Mouse (Mus musculus) cerebellum, adult 18-20 months (tissue): Measurements from ENCODE around the gene Lhfpl2.

Experiments
- DNase-seq, 2 experiments: peaks; one replicate each; pipeline ENCODE4 v3.0.0; 2021

Lhfpl2 gene

DNA sequence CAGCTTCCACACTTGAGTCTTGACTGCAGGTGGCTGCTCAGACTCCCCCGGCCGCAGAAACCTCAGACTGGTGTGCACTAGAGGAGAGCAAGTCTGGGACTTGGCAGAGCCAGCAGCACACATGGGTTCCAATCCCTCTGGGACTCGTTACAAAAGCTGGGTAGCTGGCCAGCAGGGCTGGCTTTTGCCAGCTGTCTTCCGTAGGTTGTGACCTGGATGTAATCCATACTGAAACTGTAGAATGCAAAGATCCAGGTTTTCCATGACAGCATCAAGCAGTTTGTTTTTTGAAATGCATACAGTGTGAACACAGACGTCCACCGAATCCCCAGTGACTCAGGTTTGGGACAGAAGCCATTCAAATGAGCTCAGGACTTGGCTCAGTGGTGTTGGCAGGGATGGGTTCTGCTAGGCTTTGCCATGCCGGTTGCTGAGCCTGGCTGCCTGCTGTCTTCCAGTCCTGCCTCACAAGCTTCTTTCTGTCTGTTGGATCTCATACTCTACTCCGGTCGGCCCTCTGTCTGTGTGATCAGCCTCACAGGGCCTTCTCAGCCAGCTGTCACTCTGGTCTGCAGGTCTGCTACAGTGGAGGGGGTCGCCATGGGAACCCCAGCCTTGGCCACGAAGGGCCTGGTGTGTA, 120.9 kb downstream of the Lhfpl2 start:
- peak; percentile 84 to 90 for DNase-seq

DNA sequence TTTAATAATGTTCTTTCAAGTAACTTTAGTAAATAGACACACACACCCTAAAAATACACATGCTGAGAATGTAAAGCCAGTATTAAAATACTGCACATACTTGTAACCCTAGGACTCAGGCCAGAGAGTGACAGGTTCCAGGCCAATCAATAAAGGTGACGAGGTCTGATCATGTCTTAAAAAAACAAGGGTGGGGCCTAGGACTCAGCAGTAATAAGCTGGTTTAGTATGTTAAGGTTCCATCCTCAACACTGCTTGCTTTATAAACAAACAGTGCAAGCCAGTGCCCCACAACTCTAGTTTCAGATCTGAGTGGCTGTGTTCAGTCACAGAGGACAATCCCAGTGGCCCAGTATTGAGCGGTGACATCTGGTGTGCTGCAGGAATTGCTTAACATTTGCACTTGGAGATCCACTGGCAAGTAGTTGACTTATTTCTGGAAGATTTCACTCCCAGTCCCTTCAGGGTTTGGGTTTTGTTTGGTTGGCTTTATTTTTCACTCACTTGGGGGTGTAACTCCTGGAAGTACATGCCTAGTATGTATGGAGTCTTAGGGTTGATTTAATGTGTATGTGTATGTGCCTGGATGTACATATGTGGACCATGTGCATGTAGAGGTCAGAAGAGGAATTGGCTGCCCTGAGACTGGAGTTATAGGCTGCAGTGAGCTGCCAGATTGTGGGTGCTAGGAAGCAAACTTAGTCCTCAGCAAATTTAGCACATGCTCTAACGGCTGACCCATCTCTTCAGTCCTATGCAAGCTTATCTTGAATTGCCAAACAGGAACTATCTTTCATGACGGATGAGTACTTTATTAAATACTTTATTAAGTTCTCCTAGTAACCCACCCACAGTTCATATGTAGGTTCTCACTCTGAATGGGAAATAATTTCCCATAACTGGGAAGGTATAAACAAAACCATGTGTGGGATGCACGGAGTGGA, 123.2 kb downstream of the Lhfpl2 start:
- DNase-seq = no peak

DNA sequence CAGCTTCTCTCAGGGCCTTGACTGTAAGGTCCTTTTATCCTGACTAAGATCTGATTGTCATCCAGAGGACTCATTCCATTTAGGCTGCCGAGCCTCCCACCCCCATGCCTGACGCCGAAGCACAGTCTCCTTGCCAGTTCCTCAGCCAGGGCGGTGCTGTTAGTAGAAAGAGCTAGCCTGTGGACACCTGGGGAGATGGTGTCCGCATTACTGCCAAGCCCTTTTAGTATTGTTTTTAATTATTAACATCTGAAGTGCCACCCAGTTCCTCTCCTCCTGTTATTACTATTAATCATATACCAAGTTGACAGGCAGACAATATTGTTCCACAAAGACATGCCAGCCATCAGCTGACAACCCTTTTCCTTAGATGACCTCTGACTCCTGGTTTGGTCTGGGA, 124.4 kb downstream of the Lhfpl2 start:
- no peak for DNase-seq

DNA sequence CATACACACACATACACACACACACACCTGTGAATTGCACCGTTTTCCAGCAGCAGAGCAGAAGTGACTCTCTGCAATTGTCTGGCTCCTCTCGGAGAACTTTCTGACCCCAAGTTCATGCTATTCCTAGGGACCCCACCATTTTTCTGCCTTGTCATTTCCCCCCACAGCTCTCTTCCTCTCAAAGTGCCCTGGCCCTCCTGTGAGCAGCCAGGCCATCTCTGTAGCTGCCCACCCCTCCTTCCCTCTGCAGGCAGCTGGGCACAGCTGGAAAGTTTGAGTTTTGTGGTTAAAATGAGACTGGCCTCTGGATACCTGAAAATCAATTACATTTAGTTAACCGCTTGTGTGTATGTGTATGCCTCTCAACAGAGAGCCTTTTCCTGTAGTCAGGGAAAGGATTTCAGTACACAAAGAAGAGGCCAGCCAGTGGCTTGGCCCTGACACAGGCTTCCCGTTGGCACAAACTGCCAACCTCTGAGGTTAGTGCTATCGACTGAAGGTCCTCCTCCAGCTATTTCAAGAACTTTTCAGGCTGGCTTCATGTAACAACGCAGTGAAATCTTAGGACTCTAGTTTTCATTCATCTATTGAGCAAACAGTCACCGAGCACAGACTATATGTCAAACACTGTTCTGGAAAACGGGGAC, 125.9 kb downstream of the Lhfpl2 start:
- no peak for DNase-seq

DNA sequence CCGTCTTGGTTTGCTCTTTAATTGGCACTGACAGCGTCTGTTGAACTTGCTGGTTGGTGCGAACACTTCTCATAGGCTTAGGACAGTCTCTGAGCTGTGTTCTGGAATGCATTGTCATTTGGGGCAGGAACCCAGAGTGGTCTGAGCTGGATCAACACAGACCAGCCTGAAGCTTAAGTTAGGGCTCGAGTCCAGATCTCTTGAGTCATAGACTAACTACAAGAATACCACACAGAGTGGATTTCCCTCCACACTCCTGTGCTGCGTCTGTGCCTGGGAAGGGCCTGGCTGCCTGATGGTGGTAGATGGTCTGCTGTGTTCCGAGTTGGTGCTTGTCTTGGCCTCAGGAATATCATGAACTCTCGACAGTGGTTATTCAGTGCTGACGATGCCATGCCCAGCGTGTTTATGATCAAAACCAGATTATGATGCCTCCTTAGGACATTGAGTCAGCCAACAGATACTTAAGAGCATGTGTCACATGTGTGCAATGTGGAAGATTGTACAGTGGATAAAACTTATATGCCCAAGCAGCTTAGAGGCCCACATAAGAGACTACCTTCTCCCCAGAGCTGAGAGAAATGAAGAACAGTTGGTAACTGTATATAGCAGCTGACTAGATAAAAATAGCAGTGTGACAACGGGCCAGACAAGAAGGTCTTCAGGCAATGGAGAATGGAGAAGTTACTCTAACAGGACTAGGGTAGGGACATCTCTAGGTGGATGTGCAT, 127.3 kb downstream of the Lhfpl2 start:
- no peak for DNase-seq

DNA sequence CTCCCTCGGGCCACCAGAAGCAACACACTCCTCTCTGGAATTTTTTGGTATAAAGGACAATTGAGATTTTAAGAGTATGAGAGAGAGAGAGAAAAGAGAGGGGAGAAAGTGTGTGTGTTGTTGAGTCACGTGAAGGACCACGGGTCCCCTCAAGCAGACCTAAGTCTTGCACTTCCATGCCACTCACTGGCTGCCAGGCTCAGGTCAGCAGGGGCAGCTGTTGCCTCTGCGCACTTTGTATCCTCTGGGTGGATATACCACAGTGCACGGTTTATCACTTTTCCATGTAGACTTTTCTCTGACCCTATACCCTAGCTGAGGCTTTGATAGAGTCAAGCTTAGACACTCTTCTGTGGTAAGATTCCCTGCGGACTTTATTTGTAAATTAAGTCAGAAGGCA, 128.0 kb downstream of the Lhfpl2 start:
- DNase-seq = no peak

DNA sequence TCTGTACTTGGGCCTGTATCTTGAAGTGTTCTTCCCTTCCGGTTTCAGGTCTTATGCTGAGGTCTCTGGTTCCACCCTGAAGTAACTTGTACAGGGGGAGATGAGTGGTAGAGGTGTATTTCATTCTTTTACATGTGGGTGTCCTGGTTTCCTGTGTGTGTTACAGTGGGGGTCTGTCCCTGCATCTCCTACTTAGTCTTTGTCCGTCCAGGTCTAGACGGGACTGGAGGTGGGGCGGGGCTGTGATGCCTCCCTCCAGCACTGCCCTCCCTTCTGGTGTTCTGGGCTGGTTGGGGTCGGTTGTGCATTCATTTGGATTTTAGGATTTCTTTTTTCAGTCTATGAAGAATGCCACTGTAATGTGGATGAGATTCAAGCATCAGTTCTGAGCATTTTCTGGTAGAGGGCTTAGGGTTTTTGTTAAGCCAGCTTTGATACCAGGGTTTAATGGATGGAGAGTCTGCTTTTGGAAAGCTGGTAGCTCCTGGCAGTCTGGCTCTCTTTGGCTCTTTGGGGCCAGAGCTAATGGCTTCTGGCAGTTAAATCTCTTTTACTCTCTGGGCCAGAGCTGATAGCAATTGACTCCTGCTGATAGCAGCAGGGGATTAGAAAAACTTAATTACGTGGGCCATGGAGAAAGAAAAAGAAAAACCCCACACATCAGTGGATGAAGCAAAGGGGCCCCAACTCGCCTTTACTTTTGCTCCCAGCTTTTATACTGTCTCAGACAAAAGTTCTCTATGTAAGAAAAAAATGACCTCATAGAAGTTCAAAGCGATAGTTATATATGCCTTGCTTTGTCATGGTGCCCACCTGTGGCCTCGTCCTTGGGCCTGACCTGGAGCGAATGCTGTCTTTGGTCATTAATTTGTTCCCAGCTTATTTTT, 130.8 kb downstream of the Lhfpl2 start:
- DNase-seq = no peak

DNA sequence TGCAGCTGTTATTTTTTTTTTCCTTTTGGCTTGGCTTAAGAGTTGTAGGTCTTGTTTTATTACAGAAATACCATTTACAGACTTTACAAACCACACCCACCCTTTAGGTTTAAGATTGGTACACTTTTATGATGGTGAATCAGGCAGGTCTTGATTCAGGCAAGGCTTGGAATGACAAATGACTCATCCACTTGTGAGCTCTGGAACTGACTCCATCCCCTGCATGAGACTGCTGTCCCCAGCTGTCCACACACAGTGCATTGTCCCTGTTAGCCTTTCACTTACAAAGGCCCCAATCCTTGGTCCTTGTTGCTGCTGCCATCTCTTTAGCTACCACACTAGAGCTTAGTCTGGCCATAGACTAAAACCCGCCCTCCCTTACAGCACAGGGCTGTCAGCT, 132.8 kb downstream of the Lhfpl2 start:
- DNase-seq = no peak

DNA sequence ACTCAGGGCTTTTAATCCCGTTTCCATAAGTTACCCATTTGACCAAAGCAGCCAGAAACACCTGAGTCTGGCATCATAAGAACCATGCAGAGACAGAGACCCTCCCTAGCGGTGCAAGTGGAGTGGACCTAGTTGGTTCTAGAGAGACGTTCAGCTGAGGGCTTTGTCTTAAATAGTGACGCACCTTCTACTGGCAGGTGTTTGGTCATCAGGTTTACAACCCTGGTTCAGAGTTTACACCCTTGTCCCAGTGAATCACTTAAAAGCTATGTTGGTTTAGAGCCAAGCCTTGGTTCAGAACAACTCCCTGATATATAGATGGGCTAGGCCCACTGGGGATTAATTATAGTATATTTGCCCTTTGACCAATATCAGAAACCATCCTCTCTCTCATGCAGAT, 135.6 kb downstream of the Lhfpl2 start:
- no peak for DNase-seq

DNA sequence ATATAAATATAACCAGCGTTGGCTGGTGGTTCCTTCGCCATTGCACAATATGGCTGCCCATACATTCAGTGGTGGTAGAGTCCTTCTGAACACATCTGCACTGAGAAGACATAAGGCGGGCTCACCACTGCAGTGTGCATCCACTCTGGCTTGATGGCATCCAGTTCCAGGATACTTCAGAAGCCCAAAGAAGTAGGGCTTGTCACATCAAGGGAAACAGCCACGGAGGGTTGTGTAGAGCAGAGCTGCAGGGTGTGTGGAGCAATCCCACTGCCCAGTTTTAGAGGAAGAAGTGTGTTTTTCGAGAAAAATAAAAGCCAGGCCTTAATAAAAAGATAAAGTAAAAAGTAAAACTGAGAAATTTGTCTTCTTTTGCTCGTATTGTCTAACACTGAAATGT, 141.0 kb downstream of the Lhfpl2 start:
- DNase-seq = no peak

DNA sequence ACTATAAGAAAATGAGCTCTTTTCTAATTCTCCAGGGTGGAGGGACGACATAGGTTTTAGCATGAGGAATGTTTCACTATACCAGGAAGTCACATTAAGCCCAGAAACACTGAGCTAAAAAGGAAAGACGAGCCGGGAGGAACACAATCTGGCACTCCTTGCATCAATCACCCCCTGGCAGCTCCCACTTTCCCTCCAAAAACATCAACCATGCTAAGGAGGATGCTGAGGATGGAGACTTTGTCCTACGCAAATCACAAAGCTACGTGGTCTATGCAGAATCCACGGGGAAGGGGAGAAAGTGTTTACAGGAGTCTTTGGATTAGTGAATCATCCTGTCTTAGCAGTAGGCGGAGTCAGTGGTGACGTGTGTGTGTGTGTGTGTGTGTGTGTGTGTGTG, 142.2 kb downstream of the Lhfpl2 start:
- DNase-seq = no peak

DNA sequence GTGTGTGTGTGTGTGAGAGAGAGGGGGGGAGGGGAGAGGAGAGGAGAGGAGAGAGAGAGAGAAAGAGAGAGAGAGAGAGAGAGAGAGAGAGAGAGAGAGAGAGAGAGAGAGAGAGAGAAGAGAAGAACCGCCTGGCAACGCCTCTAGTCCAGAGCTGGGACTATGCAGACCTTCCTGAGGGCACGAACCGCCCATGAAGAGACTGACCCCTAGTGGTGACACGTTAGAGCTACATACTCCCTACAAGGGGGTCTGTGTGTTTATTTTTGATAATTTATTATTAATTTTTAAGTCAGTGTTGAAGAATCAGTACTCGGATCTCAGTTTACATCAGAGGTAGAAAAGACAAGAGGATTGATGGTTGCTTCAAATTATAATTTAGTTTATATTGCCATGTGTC, 147.6 kb downstream of the Lhfpl2 start:
- DNase-seq = peak; percentile 55 to 59

DNA sequence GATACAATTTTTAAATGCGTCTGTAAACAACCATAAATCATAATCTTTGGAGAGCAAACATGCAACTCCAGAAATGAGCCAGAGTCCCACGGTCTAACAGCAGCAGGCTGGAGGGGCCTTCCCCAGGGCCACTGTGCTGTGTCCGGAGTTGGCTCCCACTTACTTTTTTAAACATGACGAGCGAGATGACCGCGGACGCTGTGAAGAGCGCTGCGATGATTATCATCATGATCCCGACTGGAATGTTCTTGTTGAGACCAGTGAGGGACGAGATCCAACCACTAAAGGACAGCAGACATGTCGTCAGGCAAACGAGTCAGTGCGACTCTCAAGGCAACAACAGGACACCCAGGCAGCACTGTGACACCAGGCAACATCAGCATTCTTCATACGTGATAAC, 150.4 kb downstream of the Lhfpl2 start:
- no peak for DNase-seq

DNA sequence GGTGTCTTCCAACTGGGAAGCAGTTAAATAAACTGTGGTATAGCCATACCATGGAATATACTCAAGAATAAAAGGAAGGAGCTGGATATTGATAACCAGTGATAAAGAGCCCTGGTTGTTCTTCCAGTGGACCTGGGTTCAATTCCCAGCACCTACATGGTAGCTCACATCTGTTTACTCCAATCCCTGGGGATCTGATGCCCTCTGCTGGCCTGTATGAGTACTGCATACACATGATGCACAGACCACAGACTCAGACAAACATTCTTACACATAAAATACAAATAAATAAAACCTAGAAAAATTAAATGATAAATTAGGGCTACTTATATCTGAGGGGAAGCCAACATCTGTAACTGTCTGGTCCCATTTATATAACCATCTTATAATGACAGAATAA, 151.3 kb downstream of the Lhfpl2 start:
- DNase-seq = no peak

DNA sequence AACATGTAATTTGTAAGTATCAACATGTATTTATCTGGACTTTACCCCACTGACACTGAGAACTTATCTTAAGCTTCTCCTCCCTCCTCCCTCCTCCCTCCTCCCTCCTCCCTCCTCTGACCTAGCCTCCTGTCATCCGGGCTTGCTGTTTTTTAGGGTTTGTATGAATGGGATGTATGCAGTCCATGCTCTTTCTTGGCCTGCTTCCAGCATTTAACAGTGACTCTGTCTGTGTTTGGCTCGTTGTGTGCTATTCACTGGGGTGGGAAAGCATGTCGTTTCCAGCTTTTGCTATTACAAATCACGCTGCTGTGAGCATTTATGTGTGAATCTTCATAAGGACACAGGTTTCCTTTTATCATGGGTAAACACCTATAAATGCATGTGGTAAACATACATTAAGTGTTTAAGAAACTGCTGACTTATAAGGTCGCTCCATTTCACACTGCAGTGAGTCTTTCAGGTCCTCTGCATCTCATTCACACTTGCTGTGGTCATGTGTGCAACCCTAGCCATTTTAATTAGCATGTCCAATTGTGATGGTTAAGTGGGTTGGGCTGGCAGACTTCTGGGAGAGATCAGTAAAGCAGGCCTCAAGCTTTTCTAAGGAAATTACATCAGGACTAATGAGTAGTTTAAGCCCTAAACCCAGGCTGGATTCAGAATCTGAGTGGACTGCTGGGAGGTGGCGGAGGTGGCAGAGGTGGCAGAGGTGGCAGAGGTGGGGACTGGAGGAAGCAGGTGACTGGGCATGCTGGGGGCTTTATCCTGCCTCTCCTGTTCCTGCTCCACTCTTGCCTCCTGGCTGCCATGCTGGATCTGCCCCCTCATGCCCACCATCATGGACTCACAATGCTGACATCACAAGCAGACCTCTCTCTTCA, 153.9 kb downstream of the Lhfpl2 start:
- DNase-seq = no peak

DNA sequence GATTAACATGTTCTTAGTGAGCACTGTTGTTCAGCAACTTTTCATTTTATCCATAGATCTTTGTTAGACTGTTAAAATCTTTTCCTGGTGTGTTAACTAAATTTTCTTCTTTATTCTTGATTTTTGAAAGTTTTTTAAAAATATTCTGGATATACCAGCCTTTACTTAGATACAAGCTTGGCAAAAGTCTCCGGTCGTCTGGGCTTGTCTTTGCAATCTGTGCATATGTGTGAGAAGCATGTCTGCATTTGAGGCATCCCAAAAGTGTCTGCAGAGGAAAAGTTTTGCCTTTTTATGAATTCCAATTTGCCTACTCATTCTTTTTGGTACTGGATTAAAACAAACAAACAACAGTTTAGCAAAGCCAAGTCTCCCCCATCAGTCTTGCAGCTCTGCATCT, 154.6 kb downstream of the Lhfpl2 start:
- DNase-seq = no peak

DNA sequence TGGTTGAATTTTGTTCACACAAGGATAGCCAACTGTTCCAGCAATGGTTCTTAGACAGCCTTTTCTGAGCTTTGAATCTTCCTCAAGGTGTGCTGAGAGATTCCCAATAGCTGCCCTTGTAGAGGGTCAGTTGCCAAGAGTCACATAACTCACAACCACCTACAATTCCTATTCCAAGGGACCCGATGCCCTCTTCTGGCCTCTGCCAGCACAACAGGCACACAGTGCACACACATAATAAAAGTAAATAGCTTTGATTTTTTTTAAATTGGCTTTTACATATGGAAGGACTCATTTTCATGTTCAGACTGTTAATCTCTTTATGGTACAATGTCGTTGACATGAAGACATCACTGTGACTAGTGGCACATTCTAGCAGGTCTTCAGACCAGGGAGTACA, 155.1 kb downstream of the Lhfpl2 start:
- DNase-seq = no peak

DNA sequence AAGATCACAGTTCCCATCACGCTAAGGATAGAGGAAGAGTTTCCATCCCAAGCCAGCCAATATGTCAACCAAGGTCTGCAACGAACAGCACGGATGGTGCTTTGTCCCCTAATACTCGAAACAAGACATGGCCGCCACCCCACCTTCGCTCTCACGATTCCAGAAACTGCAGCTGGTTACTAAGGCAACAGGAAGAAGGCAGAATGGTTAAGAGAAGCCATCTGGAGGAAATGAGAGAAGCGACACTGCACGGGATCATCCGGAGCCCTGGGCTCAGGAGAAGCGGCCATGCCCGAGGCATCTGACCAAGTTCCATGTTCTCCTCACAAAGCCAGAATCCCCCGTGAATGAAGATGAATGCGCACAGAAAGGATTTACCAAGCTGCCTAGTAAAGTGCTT, 166.0 kb downstream of the Lhfpl2 start:
- DNase-seq = no peak

DNA sequence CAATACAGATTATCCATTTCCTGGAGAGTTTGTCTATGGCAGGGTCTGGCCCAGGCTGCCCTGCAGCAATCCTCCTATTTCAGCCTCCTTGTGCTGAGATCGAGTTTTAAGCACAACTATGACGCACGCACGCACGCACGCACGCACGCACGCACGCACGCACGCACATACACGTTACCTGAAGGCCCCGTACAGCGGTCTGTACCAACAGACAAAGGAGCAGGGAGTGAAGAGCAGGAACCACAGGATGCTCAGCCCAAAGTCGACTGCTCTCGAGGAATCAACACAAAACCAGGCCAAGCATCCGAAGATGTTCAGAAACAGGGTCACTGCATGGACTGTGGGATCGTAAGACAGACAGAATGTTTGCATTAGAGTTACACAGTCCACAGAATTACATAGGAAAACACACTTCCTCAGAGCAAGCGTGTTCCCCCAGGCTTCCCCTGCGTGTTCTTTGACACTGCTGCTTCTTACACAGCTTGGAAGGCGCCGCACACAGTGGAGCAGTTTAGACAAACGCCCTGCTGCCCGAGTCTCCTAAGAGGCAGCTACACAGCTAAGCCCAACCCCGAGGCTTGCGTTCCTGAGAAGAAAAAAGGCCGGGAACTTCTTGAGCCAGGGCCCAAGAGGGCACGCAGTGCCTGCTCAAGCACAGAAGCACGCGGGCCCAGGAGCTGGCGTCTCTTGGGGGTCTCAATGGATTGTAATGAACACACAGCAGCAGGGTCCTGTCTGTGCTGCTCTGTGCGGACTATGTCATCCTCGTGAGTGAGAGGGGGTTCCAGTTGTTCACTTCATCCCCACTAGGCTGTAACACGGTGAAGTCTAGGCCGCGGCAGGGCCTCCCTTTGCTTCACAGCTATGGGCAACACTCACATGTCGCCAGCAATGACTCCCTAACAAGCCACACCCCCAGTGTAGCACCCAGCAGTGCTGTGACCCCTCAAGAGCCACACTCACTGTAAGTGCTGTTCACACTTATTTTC, 167.4 kb downstream of the Lhfpl2 start:
- DNase-seq = no peak

DNA sequence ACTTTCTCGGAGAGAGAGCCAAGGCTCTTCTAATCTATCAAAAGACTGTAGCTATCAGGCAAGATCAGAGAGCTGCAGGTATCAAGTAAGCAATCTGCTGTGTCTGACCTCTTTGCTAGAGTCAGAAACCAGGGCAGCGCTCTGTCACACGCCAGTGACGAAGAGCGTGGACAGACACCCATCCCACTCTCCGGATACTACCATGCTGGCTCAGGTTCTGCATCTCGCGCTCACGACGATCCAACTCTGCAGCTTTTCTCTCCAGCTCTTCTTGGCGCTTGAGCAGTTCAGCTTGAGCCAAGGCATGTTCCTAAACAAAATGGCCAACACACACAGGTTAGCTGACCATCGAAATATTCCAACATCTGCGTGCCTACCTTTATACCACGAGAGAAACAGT, 174.3 kb downstream of the Lhfpl2 start:
- DNase-seq = peak in 1 of 2 experiments; percentile 28
